Mouse (Mus musculus) heart, embryonic 10.5 days (tissue): ENCODE results near the gene Btf3. TPM values are rescaled to one million over a fixed set of nuclear protein-coding genes. Genes with fewer than 3 reads are reported as not detected.

Experiments
- DNase-seq: peaks from one replicate; pipeline ENCODE4 v3.0.0-alpha.2; 2017; ENCODE audit warnings: low spot score
- H3K27ac ChIP-seq: fragments of 300-500 bp; sonication (generic); 2 replicates; pipeline ENCODE4 v1.5.1; 2016; ENCODE audit warnings: mild to moderate bottlenecking
- H3K27me3 ChIP-seq: fragments of 300-500 bp; sonication (generic); 2 replicates; pipeline ENCODE4 v1.6.1; 2016; ENCODE audit warnings: mild to moderate bottlenecking; ENCODE audit not compliant: poor library complexity, insufficient read depth, severe bottlenecking
- H3K36me3 ChIP-seq: fragments of 300-500 bp; sonication (generic); 2 replicates; pipeline ENCODE4 v1.6.1; 2016; ENCODE audit warnings: mild to moderate bottlenecking, moderate library complexity
- H3K4me1 ChIP-seq: fragments of 300-500 bp; sonication (generic); 2 replicates; pipeline ENCODE4 v1.6.1; 2016; ENCODE audit warnings: mild to moderate bottlenecking
- H3K4me3 ChIP-seq: fragments of 300-500 bp; sonication (generic); 2 replicates; pipeline ENCODE4 v1.5.1; 2016; ENCODE audit warnings: mild to moderate bottlenecking, moderate library complexity
- H3K9me3 ChIP-seq: fragments of 300-500 bp; sonication (generic); 2 replicates; pipeline ENCODE4 v1.6.1; 2016; ENCODE audit warnings: mild to moderate bottlenecking, moderate library complexity
- WGBS: fragments of 180-500 bp; shearing (Covaris S2); methylation state at CpG from one replicate; pipeline ENCODE4 v1.1.7; 2016; 5-methylcytosine and 5-hydroxymethylcytosine counted together
- polyA plus RNA-seq: library from polyadenylated mRNA; unstranded; fragments of >200 nt; fragmentation: Nextera tagmentation; extraction: Ambion mirVana; gene quantifications from 2 replicates; pipeline ENCODE4 v1.2.1, GENCODE M21; 2016

Gene Btf3
- polyA plus RNA-seq, 1 experiment from 2014 or later, result 641 TPM

GRCm38 (mm10) chr13:98290719-98291118 is 26.1 kb downstream of the Btf3 start:
- H3K9me3 ChIP-seq, result no peaks in the 10 kb centered on the region
- no peak for DNase-seq
- H3K4me1 ChIP-seq, result peaks cover 8% of the 10 kb centered on the region
- H3K27ac ChIP-seq, result no peak overlapping the region
- 36% methylated on average over 2 of the region's 2 CpGs for WGBS
- no peaks in the 10 kb centered on the region for H3K27me3 ChIP-seq
- H3K36me3 ChIP-seq, result no peaks in the 10 kb centered on the region
- no peak overlapping the region for H3K4me3 ChIP-seq

GRCm38 (mm10) chr13:98280990-98281650 is 35.7 kb downstream of the Btf3 start:
- Histone ChIP-seq H3K9me3 (no peaks in the 10 kb centered on the region), H3K27me3 (no peaks in the 10 kb centered on the region), H3K36me3 (no peaks in the 10 kb centered on the region), H3K4me1 (no peaks in the 10 kb centered on the region), H3K27ac (no peak overlapping the region), H3K4me3 (no peak overlapping the region)
- DNase-seq, result no peak
- 76% methylated on average over 12 of the region's 12 CpGs for WGBS

GRCm38 (mm10) chr13:98279686-98280085 is 37.1 kb downstream of the Btf3 start, which contains the start of gene Gm21976:
Gene Gm21976, plus strand, starts transcription at chr13:98279887.
- H3K27ac ChIP-seq, result no peak within 1 kb of the TSS
- H3K9me3 ChIP-seq, result no peaks in the 10 kb centered on the region
- no peaks in the 10 kb centered on the region for H3K27me3 ChIP-seq
- no peak for DNase-seq
- no peaks in the 10 kb centered on the region for H3K4me1 ChIP-seq
- peaks cover 4% of the 10 kb centered on the region for H3K36me3 ChIP-seq
- 89% methylated on average over 5 of the region's 5 CpGs for WGBS
- no peak within 1 kb of the TSS for H3K4me3 ChIP-seq

GRCm38 (mm10) chr13:98277501-98277900 is 39.3 kb downstream of the Btf3 start:
- Histone ChIP-seq H3K4me3 (no peak overlapping the region), H3K27ac (no peak overlapping the region), H3K9me3 (no peaks in the 10 kb centered on the region), H3K27me3 (no peaks in the 10 kb centered on the region), H3K36me3 (peaks cover 22% of the 10 kb centered on the region), H3K4me1 (no peaks in the 10 kb centered on the region)
- no peak for DNase-seq
- WGBS, result 82% methylated on average over 2 of the region's 2 CpGs

- Histone ChIP-seq H3K36me3 (peaks cover 34% of the 10 kb centered on the region), H3K27ac (no peak overlapping the region), H3K9me3 (no peaks in the 10 kb centered on the region), H3K27me3 (no peaks in the 10 kb centered on the region), H3K4me3 (no peak overlapping the region), H3K4me1 (no peaks in the 10 kb centered on the region)
- no peak for DNase-seq
- WGBS, result 88% methylated on average over 7 of the region's 7 CpGs
These were observed 40.6 kb downstream of the Btf3 start for GRCm38 (mm10) chr13:98276253-98276652.

GRCm38 (mm10) chr13:98275646-98276045 is 41.2 kb downstream of the Btf3 start:
- WGBS, result 54% methylated on average over 4 of the region's 4 CpGs

GRCm38 (mm10) chr13:98274023-98274422 is 42.8 kb downstream of the Btf3 start:
- WGBS, result 90% methylated on average over 9 of the region's 9 CpGs

More at GRCm38 (mm10) chr13:98275646-98276045, 41.2 kb downstream of the Btf3 start:
- DNase-seq, result no peak
- H3K4me1 ChIP-seq, result no peaks in the 10 kb centered on the region
- H3K9me3 ChIP-seq, result no peaks in the 10 kb centered on the region
- H3K36me3 ChIP-seq, result peaks cover 40% of the 10 kb centered on the region
- H3K27ac ChIP-seq, result no peak overlapping the region
- H3K4me3 ChIP-seq, result no peak overlapping the region
- H3K27me3 ChIP-seq, result no peaks in the 10 kb centered on the region

GRCm38 (mm10) chr13:98264111-98264510 is 52.7 kb downstream of the Btf3 start:
- Histone ChIP-seq H3K9me3 (no peaks in the 10 kb centered on the region), H3K4me1 (peaks cover 11% of the 10 kb centered on the region; the same call in 1 of the 2 replicates), H3K27ac (peak overlapping the region; percentile 93; the same call in 1 of the 2 replicates), H3K27me3 (no peaks in the 10 kb centered on the region), H3K4me3 (peak overlapping the region; percentile 89), H3K36me3 (peaks cover 29% of the 10 kb centered on the region)
- DNase-seq, result no peak
- WGBS, result 32% methylated on average over 5 of the region's 5 CpGs

More at GRCm38 (mm10) chr13:98274023-98274422, 42.8 kb downstream of the Btf3 start:
- H3K4me1 ChIP-seq, result no peaks in the 10 kb centered on the region
- no peaks in the 10 kb centered on the region for H3K27me3 ChIP-seq
- H3K9me3 ChIP-seq, result no peaks in the 10 kb centered on the region
- peaks cover 45% of the 10 kb centered on the region for H3K36me3 ChIP-seq
- no peak overlapping the region for H3K27ac ChIP-seq
- no peak overlapping the region for H3K4me3 ChIP-seq
- no peak for DNase-seq

GRCm38 (mm10) chr13:98263458-98263987 is 53.3 kb downstream of the Btf3 start:
- Histone ChIP-seq H3K9me3 (no peaks in the 10 kb centered on the region), H3K4me1 (peaks cover 11% of the 10 kb centered on the region; the same call in 1 of the 2 replicates), H3K4me3 (peak overlapping the region; percentile 89), H3K36me3 (peaks cover 30% of the 10 kb centered on the region), H3K27ac (peak overlapping the region; percentile 93), H3K27me3 (no peaks in the 10 kb centered on the region)
- no peak for DNase-seq
- under 1% methylated on average over 16 of the region's 16 CpGs for WGBS

GRCm38 (mm10) chr13:98262636-98263457 is 54.0 kb downstream of the Btf3 start, which contains the start of the genes Utp15 and Ankra2:
Gene Utp15, minus strand, starts transcription at chr13:98263041.
Gene Ankra2, plus strand, starts transcription at chr13:98263074.
- peaks cover 30% of the 10 kb centered on the region for H3K36me3 ChIP-seq
- under 1% methylated on average over 71 of the region's 71 CpGs for WGBS
- peaks cover 11% of the 10 kb centered on the region; the same call in 1 of the 2 replicates for H3K4me1 ChIP-seq
- peak within 1 kb of the TSS; percentile 89 for H3K4me3 ChIP-seq
- H3K9me3 ChIP-seq, result no peaks in the 10 kb centered on the region
- peak; percentile 99 for DNase-seq
- no peaks in the 10 kb centered on the region for H3K27me3 ChIP-seq
- H3K27ac ChIP-seq, result peak within 1 kb of the TSS; percentile 93
